Mouse (Mus musculus) bone marrow macrophage, adult 2 months (primary cell): ENCODE data around the gene Atr.

Source experiments
- CTCF ChIP-seq: IDR thresholded peaks from 2 replicates; pipeline ENCODE4 v1.5.1; 2012; ENCODE audit warnings: low read depth, mild to moderate bottlenecking, low read length, moderate library complexity
- POLR2A ChIP-seq: IDR thresholded peaks from 2 replicates; pipeline ENCODE4 v1.6.1; 2012; ENCODE audit warnings: mild to moderate bottlenecking, low read depth, low read length, borderline replicate concordance

GRCm38 (mm10) chr9:95809596-95809995 lies 47.8 kb upstream of the Atr start:
- TF ChIP-seq CTCF = no peak
- no peak for TF ChIP-seq POLR2A
